Mouse (Mus musculus): ENCODE measurements around the gene Stox2. TPM values are rescaled to one million over a fixed set of nuclear protein-coding genes. Genes with fewer than 3 reads are reported as not detected.

Gene Stox2
- total and polyA plus RNA-seq, 3 experiments: under 0.01 TPM; not detected in 2

- Histone ChIP-seq H3K27me3 (ENCODE audit: control insufficient read depth in 1 of 2, insufficient read depth in 2 of 2, low read length in 2 of 2) (no peaks in the 10 kb centered on the region), H3K9ac (ENCODE audit: control insufficient read depth, low read depth, low read length, poor library complexity, severe bottlenecking) (no peak overlapping the region), H3K79me2 (ENCODE audit: control insufficient read depth, insufficient read depth, low read length, poor library complexity) (no peaks in the 10 kb centered on the region), H3K4me3 (ENCODE audit: control insufficient read depth in 1 of 2, insufficient read depth in 1 of 2, low read depth in 2 of 2, low read length in 2 of 2) (no peak overlapping the region), H3K27ac (ENCODE audit: control insufficient read depth, low read depth, low read length) (no peak overlapping the region), H3K4me1 (ENCODE audit: control insufficient read depth in 1 of 2, insufficient read depth in 2 of 2, low read length in 2 of 2) (no peaks in the 10 kb centered on the region), H3K9me3 (replicated peaks; ENCODE audit: insufficient read depth, low read length) (no peaks in the 10 kb centered on the region), H3K36me3 (ENCODE audit: control insufficient read depth in 1 of 2, insufficient read depth in 2 of 2, low read length in 2 of 2) (no peaks in the 10 kb centered on the region)
- no peak for DNase-seq (ENCODE audit: low read depth, low spot score)
- no peak for TF ChIP-seq MAZ (IDR thresholded peaks at IDR 0.05; ENCODE audit: low read depth, low read length)
- TF ChIP-seq ZKSCAN1 (IDR thresholded peaks at IDR 0.05; ENCODE audit: low read depth, low read length): no peak
- TF ChIP-seq E2F4 (IDR thresholded peaks at IDR 0.05; ENCODE audit: borderline replicate concordance, low read depth, low read length): no peak
- no peak for TF ChIP-seq MXI1 (IDR thresholded peaks at IDR 0.05; ENCODE audit: low read depth, low read length)
- no peak for TF ChIP-seq SIN3A (IDR thresholded peaks at IDR 0.05; ENCODE audit: low read length)
- no peak for TF ChIP-seq ELF1 (IDR thresholded peaks at IDR 0.05; ENCODE audit: low read depth, low read length)
- TF ChIP-seq BHLHE40 (IDR thresholded peaks at IDR 0.05; ENCODE audit: borderline replicate concordance, low read depth, low read length): no peak
These were observed 225.8 kb downstream of the Stox2 start for GRCm38 (mm10) chr8:47220390-47220789.

- Histone ChIP-seq H3K79me2 (ENCODE audit: control insufficient read depth, insufficient read depth, low read length, poor library complexity) (no peaks in the 10 kb centered on the region), H3K9me3 (replicated peaks; ENCODE audit: insufficient read depth, low read length) (no peaks in the 10 kb centered on the region), H3K9ac (ENCODE audit: control insufficient read depth, low read depth, low read length, poor library complexity, severe bottlenecking) (no peak overlapping the region), H3K4me3 (ENCODE audit: control insufficient read depth in 1 of 2, insufficient read depth in 1 of 2, low read depth in 2 of 2, low read length in 2 of 2) (no peak overlapping the region), H3K4me1 (ENCODE audit: control insufficient read depth in 1 of 2, insufficient read depth in 2 of 2, low read length in 2 of 2) (no peaks in the 10 kb centered on the region), H3K27me3 (ENCODE audit: control insufficient read depth in 1 of 2, insufficient read depth in 2 of 2, low read length in 2 of 2) (no peaks in the 10 kb centered on the region), H3K27ac (ENCODE audit: control insufficient read depth, low read depth, low read length) (no peak overlapping the region), H3K36me3 (ENCODE audit: control insufficient read depth in 1 of 2, insufficient read depth in 2 of 2, low read length in 2 of 2) (no peaks in the 10 kb centered on the region)
- DNase-seq (ENCODE audit: low read depth, low spot score): no peak
- no peak for TF ChIP-seq RCOR1 (IDR thresholded peaks at IDR 0.05; ENCODE audit: low read depth, low read length)
- no peak for TF ChIP-seq POLR2AphosphoS5 (IDR thresholded peaks at IDR 0.05; ENCODE audit: borderline replicate concordance, low read depth, low read length)
- no peak for TF ChIP-seq USF1 (IDR thresholded peaks at IDR 0.05; ENCODE audit: low read depth, low read length)
- no peak for TF ChIP-seq ELF1 (IDR thresholded peaks at IDR 0.05; ENCODE audit: low read depth, low read length)
- no peak for TF ChIP-seq MYB (IDR thresholded peaks at IDR 0.05; ENCODE audit: low read depth, low read length)
- TF ChIP-seq MAX (IDR thresholded peaks at IDR 0.05; ENCODE audit: low read length): no peak
- no peak for TF ChIP-seq USF2 (IDR thresholded peaks at IDR 0.05; ENCODE audit: borderline replicate concordance in 1 of 2, insufficient read depth in 1 of 2, low read depth in 1 of 2, low read length in 2 of 2)
- TF ChIP-seq SIN3A (IDR thresholded peaks at IDR 0.05; ENCODE audit: low read length): no peak
- no peak for TF ChIP-seq ZC3H11A (IDR thresholded peaks at IDR 0.05; ENCODE audit: low read depth, low read length)
- no peak for TF ChIP-seq POLR2A (IDR thresholded peaks at IDR 0.05; ENCODE audit: control insufficient read depth in 1 of 2, insufficient read depth in 1 of 2, low read depth in 1 of 2, low read length in 2 of 2, poor library complexity in 1 of 2)
- TF ChIP-seq SMC3 (IDR thresholded peaks at IDR 0.05; ENCODE audit: low read depth, low read length): no peak
- TF ChIP-seq E2F4 (IDR thresholded peaks at IDR 0.05; ENCODE audit: borderline replicate concordance, low read depth, low read length): no peak
- TF ChIP-seq NELFE (IDR thresholded peaks at IDR 0.05; ENCODE audit: low read depth, low read length): no peak
- no peak for TF ChIP-seq POLR2AphosphoS2 (IDR thresholded peaks at IDR 0.05; ENCODE audit: low read length)
- TF ChIP-seq TBP (IDR thresholded peaks at IDR 0.05; ENCODE audit: low read depth, low read length): no peak
- TF ChIP-seq CHD2 (IDR thresholded peaks at IDR 0.05; ENCODE audit: low read length): no peak
- no peak for TF ChIP-seq UBTF (IDR thresholded peaks at IDR 0.05; ENCODE audit: borderline replicate concordance, insufficient read depth, low read depth, low read length)
These were observed 227.6 kb downstream of the Stox2 start for GRCm38 (mm10) chr8:47218536-47218935.

All from MEL (cell line).